Mouse (Mus musculus) lung, embryonic 14.5 days (tissue): ENCODE data around the gene Crocc. TPM values are rescaled to one million over a fixed set of nuclear protein-coding genes. Genes with fewer than 3 reads are reported as not detected.

Source experiments
- ATAC-seq: fragments of 200-750 bp; cut with Nextera tagmentation; 2 replicates; pipeline ENCODE4 v1.8.0; 2017; ENCODE audit warnings: mild to moderate bottlenecking, moderate TSS enrichment, moderate library complexity; ENCODE audit not compliant: insufficient read depth
- DNase-seq: peaks from one replicate; pipeline ENCODE4 v3.0.0-alpha.2; 2015
- H3K27ac ChIP-seq: fragments of 300-500 bp; sonication (generic); 2 replicates; pipeline ENCODE4 v1.5.1; 2014; ENCODE audit warnings: low read depth, mild to moderate bottlenecking, moderate library complexity
- H3K27me3 ChIP-seq: fragments of 300-500 bp; sonication (generic); 2 replicates; pipeline ENCODE4 v1.6.1; 2014; ENCODE audit warnings: low read length, control low read depth; ENCODE audit not compliant: insufficient read depth
- H3K36me3 ChIP-seq: fragments of 300-500 bp; sonication (generic); 2 replicates; pipeline ENCODE4 v1.6.1; 2014; ENCODE audit warnings: control low read depth; ENCODE audit not compliant: insufficient read depth
- H3K4me1 ChIP-seq: fragments of 300-500 bp; sonication (generic); 2 replicates; pipeline ENCODE4 v1.6.1; 2014; ENCODE audit warnings: antibody characterized with exemption, control low read depth; ENCODE audit not compliant: insufficient read depth
- H3K4me2 ChIP-seq: fragments of 300-500 bp; sonication (generic); 2 replicates; pipeline ENCODE4 v1.6.1; 2014; ENCODE audit warnings: mild to moderate bottlenecking
- H3K4me3 ChIP-seq: fragments of 300-500 bp; sonication (generic); 2 replicates; pipeline ENCODE4 v1.5.1; 2014; ENCODE audit warnings: low read depth, low read length
- H3K9ac ChIP-seq: fragments of 300-500 bp; sonication (generic); 2 replicates; pipeline ENCODE4 v1.6.1; 2014
- H3K9me3 ChIP-seq: fragments of 300-500 bp; sonication (generic); 2 replicates; pipeline ENCODE4 v1.6.1; 2016; ENCODE audit warnings: low read depth, low read length, control low read depth
- CTCF ChIP-seq: IDR thresholded peaks from 2 replicates; pipeline ENCODE4 v1.5.1; 2016; ENCODE audit warnings: antibody characterized with exemption, low read depth
- WGBS: fragments of 180-500 bp; shearing (Covaris S2); extraction: QIAGEN DNeasy Blood & Tissue Kit; methylation state at CpG from one replicate; pipeline ENCODE4 v1.1.7; 2014; 5-methylcytosine and 5-hydroxymethylcytosine counted together
- polyA plus RNA-seq: library from polyadenylated mRNA; unstranded; fragments of >200 nt; fragmentation: Nextera tagmentation; extraction: Ambion mirVana; gene quantifications from 2 replicates; pipeline ENCODE4 v1.2.1, GENCODE M21; 2014

The Crocc gene
- polyA plus RNA-seq, 1 experiment from 2014 or later: 9.8 TPM

DNA sequence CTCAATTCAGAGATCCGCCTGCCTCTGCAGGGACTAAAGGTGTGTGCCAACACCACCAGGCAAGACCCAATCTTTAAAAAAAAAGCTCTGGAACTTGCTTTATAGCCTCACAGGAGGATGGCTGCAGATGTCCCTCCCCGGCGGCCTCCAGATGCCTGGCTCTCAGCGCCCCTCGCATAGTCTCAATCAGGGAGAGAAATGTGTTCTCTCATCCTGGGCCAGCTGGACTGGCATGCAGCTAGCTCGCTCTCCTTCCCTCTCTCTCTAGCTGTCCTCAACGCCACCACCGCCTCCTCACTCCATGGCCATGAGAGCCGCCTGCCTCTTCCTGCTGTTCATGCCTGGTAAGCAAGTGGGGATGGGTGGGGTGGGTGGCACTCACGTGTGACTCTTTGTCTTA, 47.8 kb downstream of the Crocc start:
- Histone ChIP-seq H3K4me3 (peak overlapping the region; percentile 11; the same call in 1 of the 2 replicates), H3K9ac (no peak overlapping the region), H3K27me3 (no peaks in the 10 kb centered on the region), H3K36me3 (peaks cover 58% of the 10 kb centered on the region), H3K27ac (no peak overlapping the region), H3K9me3 (no peaks in the 10 kb centered on the region), H3K4me2 (peak overlapping the region; percentile 79; the same call in 1 of the 2 replicates), H3K4me1 (no peaks in the 10 kb centered on the region)
- 76% methylated on average over 10 of the region's 10 CpGs for WGBS
- DNase-seq (no peak), ATAC-seq (no peak)
- no peak for TF ChIP-seq CTCF

DNA sequence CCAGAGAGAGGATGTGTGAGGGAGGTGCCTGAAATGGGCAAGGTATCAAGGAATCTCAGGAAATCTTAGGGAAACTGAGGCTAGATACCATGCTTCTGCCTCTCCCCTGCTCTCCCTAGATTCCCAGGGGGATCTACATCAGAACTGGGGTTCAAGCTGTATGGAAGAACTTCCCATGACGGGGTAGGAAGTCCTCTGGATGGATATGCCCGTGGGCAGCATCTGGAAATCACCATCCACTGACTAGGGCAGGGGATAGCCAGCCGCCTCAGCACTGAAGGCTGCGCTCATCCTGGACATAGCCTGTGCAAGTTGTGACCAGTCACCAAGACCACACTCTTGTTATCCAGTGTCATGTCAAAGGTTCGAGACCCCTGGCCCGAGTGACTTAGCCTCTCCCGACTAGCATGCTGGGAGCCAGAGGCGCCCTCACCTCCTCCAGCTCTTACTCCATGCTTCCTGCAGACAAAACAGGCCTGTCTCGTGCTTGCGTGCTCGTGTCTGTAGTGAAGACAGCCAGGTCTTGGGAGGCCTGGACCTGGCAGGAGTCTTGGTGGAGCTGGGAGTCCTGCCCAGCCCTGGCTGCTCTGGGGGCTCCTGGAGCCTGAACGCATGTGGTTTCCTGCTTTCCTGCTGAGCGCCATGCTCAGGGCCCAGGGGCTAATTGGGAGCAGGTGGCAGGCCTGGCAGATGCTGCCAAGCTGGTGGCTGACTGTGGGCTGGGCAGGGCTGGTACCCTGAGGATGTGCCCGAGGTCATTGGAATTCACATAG, 48.6 kb downstream of the Crocc start:
- Histone ChIP-seq H3K4me1 (no peaks in the 10 kb centered on the region), H3K9ac (peak overlapping the region; percentile 89), H3K36me3 (peaks cover 55% of the 10 kb centered on the region), H3K27me3 (no peaks in the 10 kb centered on the region), H3K4me3 (peak overlapping the region; percentile 76), H3K4me2 (peak overlapping the region; percentile 79), H3K9me3 (no peaks in the 10 kb centered on the region), H3K27ac (peak overlapping the region; percentile 94)
- TF ChIP-seq CTCF: no peak
- 35% methylated on average over 14 of the region's 14 CpGs for WGBS
- peak; percentile 30 for DNase-seq
- ATAC-seq: no peak

DNA sequence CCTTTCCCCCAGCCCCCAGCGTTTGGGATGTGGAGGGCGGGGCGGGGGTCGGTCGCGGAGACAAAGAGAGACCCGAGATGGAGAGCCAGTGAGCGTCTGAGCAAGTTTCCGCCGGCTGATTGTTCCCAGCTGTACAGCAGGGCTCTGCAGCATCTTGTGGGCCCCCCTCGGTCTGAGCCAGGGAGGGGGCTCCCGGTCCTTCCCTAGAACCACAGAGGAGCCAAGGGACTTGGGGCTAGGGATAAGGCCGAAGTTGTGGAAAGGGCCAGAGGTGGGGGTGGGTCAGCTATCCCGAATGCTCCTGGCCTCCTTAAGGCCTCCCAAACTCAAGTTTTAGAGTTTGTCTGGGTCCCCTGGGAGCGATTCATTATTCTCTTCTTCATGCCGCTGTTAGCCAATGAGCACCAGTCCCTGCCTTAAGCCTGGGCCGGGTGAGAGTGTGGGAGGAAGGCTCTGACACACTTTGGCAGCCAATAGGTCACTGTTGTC, 49.4 kb downstream of the Crocc start:
- ATAC-seq (peak; percentile 72), DNase-seq (peak; percentile 84)
- no peaks in the 10 kb centered on the region for H3K27me3 ChIP-seq
- under 1% methylated on average over 17 of the region's 17 CpGs for WGBS
- H3K27ac ChIP-seq: peak overlapping the region; percentile 94
- no peaks in the 10 kb centered on the region for H3K4me1 ChIP-seq
- peaks cover 55% of the 10 kb centered on the region for H3K36me3 ChIP-seq
- H3K4me2 ChIP-seq: peak overlapping the region; percentile 79
- peak overlapping the region; percentile 89 for H3K9ac ChIP-seq
- H3K9me3 ChIP-seq: no peaks in the 10 kb centered on the region
- peak overlapping the region; percentile 76 for H3K4me3 ChIP-seq
- TF ChIP-seq CTCF: no peak

DNA sequence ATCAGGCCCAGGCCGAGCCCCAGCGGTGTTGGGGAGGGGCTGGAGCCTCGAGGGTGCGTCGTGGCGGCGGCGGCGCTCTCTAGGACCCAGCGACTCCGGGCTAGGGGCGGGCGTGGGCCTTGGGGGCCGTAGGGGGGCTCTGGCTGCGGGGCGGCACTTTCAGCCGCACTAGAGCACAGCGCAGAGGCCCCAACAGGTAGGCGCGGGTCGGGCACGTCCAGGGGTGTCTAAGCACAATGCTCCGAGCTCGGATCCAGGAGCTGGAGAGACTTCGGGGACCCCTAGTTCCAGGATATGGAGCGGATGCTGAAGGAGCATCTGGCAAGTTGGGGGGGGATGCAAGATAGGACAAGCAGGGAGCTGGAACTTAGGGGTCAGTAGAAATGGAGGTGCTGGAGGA, 49.8 kb downstream of the Crocc start:
- H3K36me3 ChIP-seq: peaks cover 55% of the 10 kb centered on the region
- H3K9me3 ChIP-seq: no peaks in the 10 kb centered on the region
- H3K4me1 ChIP-seq: no peaks in the 10 kb centered on the region
- no peak for TF ChIP-seq CTCF
- WGBS: under 1% methylated on average over 26 of the region's 26 CpGs
- peak overlapping the region; percentile 79 for H3K4me2 ChIP-seq
- peak overlapping the region; percentile 76 for H3K4me3 ChIP-seq
- H3K9ac ChIP-seq: peak overlapping the region; percentile 89
- H3K27me3 ChIP-seq: no peaks in the 10 kb centered on the region
- ATAC-seq (peak; percentile 84), DNase-seq (peak; percentile 87)
- peak overlapping the region; percentile 94 for H3K27ac ChIP-seq

DNA sequence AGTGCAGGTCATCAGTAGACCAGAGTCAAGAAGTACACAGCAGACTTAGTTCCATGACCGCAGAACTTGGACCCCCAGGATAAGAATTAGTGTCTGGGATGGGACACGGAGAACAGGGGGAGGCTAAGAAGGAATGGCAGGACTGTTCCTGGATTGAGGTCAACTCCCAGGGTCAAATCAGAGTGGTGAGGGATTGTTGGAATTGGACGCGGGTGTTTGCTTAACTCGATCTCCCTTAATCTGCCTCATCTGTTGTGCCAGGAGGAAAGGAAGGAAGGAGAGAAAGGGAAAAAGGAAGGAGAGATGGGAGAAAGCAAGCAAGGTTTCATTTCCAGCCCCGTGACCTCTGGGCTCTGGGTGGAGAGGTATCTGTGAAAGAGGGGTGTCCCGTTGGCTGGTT, 50.2 kb downstream of the Crocc start, which contains the start of gene Mfap2:
TSS of gene Mfap2 (plus strand) at position 301 of the 400 bp plus-strand sequence.
- Histone ChIP-seq H3K4me3 (peak within 1 kb of the TSS; percentile 76), H3K4me1 (no peaks in the 10 kb centered on the region), H3K27ac (peak within 1 kb of the TSS; percentile 94), H3K9me3 (no peaks in the 10 kb centered on the region), H3K9ac (peak within 1 kb of the TSS; percentile 89), H3K4me2 (peak within 1 kb of the TSS; percentile 79), H3K36me3 (peaks cover 53% of the 10 kb centered on the region), H3K27me3 (no peaks in the 10 kb centered on the region)
- DNase-seq (no peak), ATAC-seq (no peak)
- WGBS: 9% methylated on average over 7 of the region's 7 CpGs
- no peak for TF ChIP-seq CTCF

DNA sequence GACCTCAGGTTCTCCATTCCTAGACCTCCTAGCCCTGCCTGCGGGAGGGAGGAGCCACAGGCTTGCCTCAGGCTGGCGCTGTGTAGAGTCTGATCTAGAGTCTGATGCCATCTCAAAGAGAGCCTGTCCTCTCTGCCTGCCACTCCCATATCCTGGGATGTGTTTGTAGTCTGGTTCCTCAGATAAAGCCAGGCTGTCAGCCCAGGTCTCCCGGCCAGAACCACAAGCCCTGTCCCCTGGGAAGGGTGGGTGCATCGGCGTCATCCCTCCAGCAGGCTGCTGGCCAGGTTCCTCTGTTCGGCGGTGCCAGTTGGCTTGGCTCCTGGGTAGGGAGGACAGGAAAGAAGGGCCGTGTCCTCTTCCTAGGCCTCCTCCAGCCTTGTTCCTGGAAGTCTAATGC, 52.3 kb downstream of the Crocc start:
- no peak overlapping the region for H3K4me3 ChIP-seq
- no peaks in the 10 kb centered on the region for H3K27me3 ChIP-seq
- WGBS: 89% methylated on average over 8 of the region's 8 CpGs
- no peaks in the 10 kb centered on the region for H3K9me3 ChIP-seq
- DNase-seq: no peak
- no peak overlapping the region for H3K4me2 ChIP-seq
- H3K36me3 ChIP-seq: peaks cover 52% of the 10 kb centered on the region
- TF ChIP-seq CTCF: no peak
- no peak overlapping the region for H3K9ac ChIP-seq
- no peaks in the 10 kb centered on the region for H3K4me1 ChIP-seq
- no peak overlapping the region for H3K27ac ChIP-seq
- ATAC-seq: no peak

DNA sequence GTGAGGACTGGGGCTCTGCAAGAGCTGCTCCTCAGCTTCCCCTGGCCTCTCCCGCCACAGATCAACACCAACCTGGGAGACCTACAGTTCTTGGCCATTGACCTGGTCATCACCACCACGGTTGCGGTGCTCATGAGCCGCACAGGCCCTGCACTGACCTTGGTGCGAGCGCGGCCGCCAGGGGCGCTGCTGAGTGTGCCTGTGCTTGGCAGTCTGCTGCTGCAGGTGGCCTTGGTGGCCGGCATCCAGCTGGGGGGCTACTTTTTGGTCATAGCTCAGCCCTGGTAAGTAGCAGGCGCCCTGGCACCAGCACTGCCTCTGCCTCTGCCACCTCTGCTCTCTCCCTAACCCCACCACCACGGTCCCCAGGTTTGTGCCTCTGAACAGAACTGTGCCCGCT, 54.4 kb downstream of the Crocc start:
- WGBS: 78% methylated on average over 13 of the region's 13 CpGs
- no peak overlapping the region for H3K4me2 ChIP-seq
- ATAC-seq (no peak), DNase-seq (no peak)
- H3K27me3 ChIP-seq: no peaks in the 10 kb centered on the region
- no peaks in the 10 kb centered on the region for H3K9me3 ChIP-seq
- H3K4me1 ChIP-seq: no peaks in the 10 kb centered on the region
- TF ChIP-seq CTCF: peak; percentile 63
- no peak overlapping the region for H3K9ac ChIP-seq
- peaks cover 65% of the 10 kb centered on the region for H3K36me3 ChIP-seq
- no peak overlapping the region for H3K4me3 ChIP-seq
- no peak overlapping the region for H3K27ac ChIP-seq
